Mouse (Mus musculus) heart, embryonic 14.5 days (tissue): ENCODE measurements at regions not wholly inside any gene's neighbourhood (a gene's known extent, or its start where the extent isn't known, plus 50 kb on each side); places are given as distances from the start of the nearest gene placed in this dataset.

Experiments used
- ATAC-seq: fragments of 200-750 bp; cut with Nextera tagmentation; 2 replicates; pipeline ENCODE4 v1.8.0; 2017; ENCODE audit warnings: low read depth, moderate TSS enrichment; ENCODE audit not compliant: insufficient number of reproducible peaks, insufficient read depth, low FRiP score
- H3K27ac ChIP-seq, 2 experiments: fragments of 200-500 bp in 1 of 2; fragments of 300-500 bp in 1 of 2; sonication (generic) in 1 of 2; replicated peaks in 1 of 2; 2 replicates each; pipeline ENCODE4 v1.5.1; 2012 to 2014; ENCODE audit warnings: low read depth in 2 of 2, low read length in 2 of 2, control low read depth in 1 of 2, mild to moderate bottlenecking in 1 of 2, mixed read lengths in 1 of 2; ENCODE audit not compliant: control insufficient read depth in 1 of 2, insufficient read depth in 1 of 2
- H3K27me3 ChIP-seq: fragments of 300-500 bp; sonication (generic); 2 replicates; pipeline ENCODE4 v1.6.1; 2014; ENCODE audit warnings: mild to moderate bottlenecking, low read length, control low read depth; ENCODE audit not compliant: control insufficient read depth, insufficient read depth
- H3K36me3 ChIP-seq: fragments of 300-500 bp; sonication (generic); 2 replicates; pipeline ENCODE4 v1.6.1; 2014; ENCODE audit warnings: mild to moderate bottlenecking, control low read depth, low read length, mixed read lengths; ENCODE audit not compliant: control insufficient read depth, insufficient read depth
- H3K4me1 ChIP-seq, 2 experiments: fragments of 200-500 bp in 1 of 2; fragments of 300-500 bp in 1 of 2; sonication (generic) in 1 of 2; 2 replicates each; pipeline ENCODE4 v1.6.1; 2012 to 2014; ENCODE audit warnings: low read length in 2 of 2, control low read depth in 1 of 2, mixed read lengths in 1 of 2; ENCODE audit not compliant: control insufficient read depth in 2 of 2, insufficient read depth in 2 of 2
- H3K4me2 ChIP-seq: fragments of 300-500 bp; sonication (generic); 2 replicates; pipeline ENCODE4 v1.6.1; 2014; ENCODE audit warnings: mild to moderate bottlenecking, low read length
- H3K4me3 ChIP-seq, 2 experiments: fragments of 200-500 bp in 1 of 2; fragments of 300-500 bp in 1 of 2; sonication (generic) in 1 of 2; 2 replicates each; pipeline ENCODE4 v1.5.1; 2012 to 2014; ENCODE audit warnings: low read length in 2 of 2, mild to moderate bottlenecking in 2 of 2, control low read depth in 1 of 2, low read depth in 1 of 2, moderate library complexity in 1 of 2; ENCODE audit not compliant: control insufficient read depth in 1 of 2, insufficient read depth in 1 of 2
- H3K9ac ChIP-seq: fragments of 300-500 bp; sonication (generic); 2 replicates; pipeline ENCODE4 v1.6.1; 2014; ENCODE audit warnings: mild to moderate bottlenecking, low read length
- H3K9me3 ChIP-seq: fragments of 300-500 bp; sonication (generic); 2 replicates; pipeline ENCODE4 v1.6.1; 2016; ENCODE audit warnings: low read length, control low read depth; ENCODE audit not compliant: control insufficient read depth
- WGBS: fragments of 180-500 bp; shearing (Covaris S2); extraction: QIAGEN DNeasy Blood & Tissue Kit; methylation state at CpG from one replicate; pipeline ENCODE4 v1.1.7; 2014; 5-methylcytosine and 5-hydroxymethylcytosine counted together

- Histone ChIP-seq H3K4me1 (no peaks in the 10 kb centered on the region), H3K9ac (no peak overlapping the region), H3K9me3 (no peaks in the 10 kb centered on the region), H3K4me3 (no peak overlapping the region), H3K4me2 (no peak overlapping the region), H3K27ac (no peak overlapping the region), H3K36me3 (no peaks in the 10 kb centered on the region), H3K27me3 (no peaks in the 10 kb centered on the region)
- WGBS, result 79% methylated on average over 2 of the region's 2 CpGs
- ATAC-seq, result no peak
These were observed 72.5 kb downstream of the Gm9008 start for GRCm38 (mm10) chr6:76425120-76425519.

GRCm38 (mm10) chr6:76387462-76388049 lies 110.0 kb downstream of the Gm9008 start:
- Histone ChIP-seq H3K36me3 (no peaks in the 10 kb centered on the region), H3K27me3 (no peaks in the 10 kb centered on the region), H3K4me3 (no peak overlapping the region), H3K9ac (no peak overlapping the region), H3K4me1 (no peaks in the 10 kb centered on the region), H3K4me2 (no peak overlapping the region), H3K27ac (no peak overlapping the region), H3K9me3 (no peaks in the 10 kb centered on the region)
- 0 out of 2 replicates have a peak, but pooled peaks have one; percentile 31 for ATAC-seq
- WGBS, result 42% methylated on average over 7 of the region's 7 CpGs

GRCm38 (mm10) chr6:76382323-76382722 lies 115.3 kb downstream of the Gm9008 start:
- no peaks in the 10 kb centered on the region for H3K36me3 ChIP-seq
- ATAC-seq, result no peak
- no peak overlapping the region for H3K27ac ChIP-seq
- WGBS, result 66% methylated on average over 4 of the region's 4 CpGs
- no peaks in the 10 kb centered on the region for H3K9me3 ChIP-seq
- no peak overlapping the region for H3K4me2 ChIP-seq
- no peak overlapping the region for H3K9ac ChIP-seq
- no peaks in the 10 kb centered on the region for H3K4me1 ChIP-seq
- no peak overlapping the region for H3K4me3 ChIP-seq
- H3K27me3 ChIP-seq, result no peaks in the 10 kb centered on the region

GRCm38 (mm10) chr6:76378674-76379073 lies 118.9 kb downstream of the Gm9008 start:
- H3K27me3 ChIP-seq, result no peaks in the 10 kb centered on the region
- H3K4me2 ChIP-seq, result no peak overlapping the region
- no peak for ATAC-seq
- H3K4me3 ChIP-seq, result no peak overlapping the region
- H3K9ac ChIP-seq, result no peak overlapping the region
- no peaks in the 10 kb centered on the region for H3K9me3 ChIP-seq
- H3K36me3 ChIP-seq, result no peaks in the 10 kb centered on the region
- H3K27ac ChIP-seq, result no peak overlapping the region
- WGBS, result 74% methylated on average over 3 of the region's 3 CpGs
- no peaks in the 10 kb centered on the region for H3K4me1 ChIP-seq

- H3K9me3 ChIP-seq, result no peaks in the 10 kb centered on the region
- H3K27ac ChIP-seq, result no peak overlapping the region
- no peak overlapping the region for H3K4me2 ChIP-seq
- no peaks in the 10 kb centered on the region for H3K27me3 ChIP-seq
- no peak for ATAC-seq
- 66% methylated on average over 2 of the region's 2 CpGs for WGBS
- no peaks in the 10 kb centered on the region for H3K36me3 ChIP-seq
- H3K4me1 ChIP-seq, result no peaks in the 10 kb centered on the region
- H3K4me3 ChIP-seq, result no peak overlapping the region
- H3K9ac ChIP-seq, result no peak overlapping the region
These were observed 145.4 kb downstream of the Gm9008 start for GRCm38 (mm10) chr6:76352141-76352540.

- WGBS, result 45% methylated on average over 2 of the region's 2 CpGs
- H3K9ac ChIP-seq, result no peak overlapping the region
- ATAC-seq, result no peak
- H3K27me3 ChIP-seq, result no peaks in the 10 kb centered on the region
- no peaks in the 10 kb centered on the region for H3K36me3 ChIP-seq
- no peak overlapping the region for H3K4me3 ChIP-seq
- H3K27ac ChIP-seq, result no peak overlapping the region
- H3K4me1 ChIP-seq, result no peaks in the 10 kb centered on the region
- no peak overlapping the region for H3K4me2 ChIP-seq
- no peaks in the 10 kb centered on the region for H3K9me3 ChIP-seq
These were observed 149.1 kb downstream of the Gm9008 start for GRCm38 (mm10) chr6:76348445-76348844.

GRCm38 (mm10) chr6:76330176-76330575 lies 167.4 kb downstream of the Gm9008 start:
- no peak for ATAC-seq
- Histone ChIP-seq H3K9me3 (no peaks in the 10 kb centered on the region), H3K27ac (no peak overlapping the region), H3K4me1 (no peaks in the 10 kb centered on the region), H3K4me3 (no peak overlapping the region), H3K9ac (no peak overlapping the region), H3K36me3 (no peaks in the 10 kb centered on the region), H3K4me2 (no peak overlapping the region), H3K27me3 (no peaks in the 10 kb centered on the region)
- 64% methylated on average over 2 of the region's 2 CpGs for WGBS
